Mouse (Mus musculus) kidney, postnatal 14 days (tissue): ENCODE data around the gene Traf1.

Source experiments
- DNase-seq: peaks from one replicate; pipeline ENCODE4 v3.0.0; 2022; ENCODE audit warnings: mixed read lengths

The Traf1 gene

DNA sequence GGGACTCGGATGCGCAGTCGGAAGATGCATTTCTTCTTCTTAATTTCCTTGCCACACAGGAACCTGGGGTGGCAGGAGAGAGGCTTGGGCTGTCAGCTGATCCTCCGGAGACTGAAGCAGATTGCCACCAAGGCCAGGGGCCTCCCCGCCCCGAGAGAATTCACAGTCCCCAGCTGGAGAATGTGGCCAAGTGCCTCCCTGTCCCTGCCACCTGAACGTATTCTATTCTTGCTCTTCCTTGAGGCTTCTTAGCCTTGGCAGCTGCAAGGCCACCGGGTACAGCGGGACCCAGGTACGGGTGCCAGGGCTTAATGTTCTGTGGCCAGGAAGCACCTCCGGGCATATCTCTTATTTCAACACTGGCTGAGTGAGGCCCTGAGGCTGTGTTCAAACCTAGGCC, 61.9 kb downstream of the Traf1 start:
- DNase-seq: no peak

DNA sequence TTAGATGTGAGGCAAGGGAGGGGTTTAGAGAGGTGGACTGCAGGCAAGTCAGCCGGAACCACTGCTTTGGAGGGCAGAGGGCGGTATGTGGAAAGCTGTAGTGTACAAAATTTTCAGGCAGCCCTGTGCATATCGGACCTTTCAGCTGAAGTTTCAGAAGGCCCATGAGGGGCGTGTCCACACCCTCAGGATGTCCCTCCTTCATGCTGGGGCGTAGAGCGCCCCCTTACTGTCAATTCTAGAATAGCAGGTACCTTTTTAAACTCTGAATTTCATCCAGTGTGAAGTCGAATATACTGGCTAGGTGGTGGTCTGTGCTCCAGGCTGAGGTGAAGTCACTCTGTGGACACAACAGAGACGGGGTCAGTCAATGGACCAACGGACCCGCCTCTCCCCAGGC, 63.8 kb downstream of the Traf1 start:
- DNase-seq: peak; percentile 67

DNA sequence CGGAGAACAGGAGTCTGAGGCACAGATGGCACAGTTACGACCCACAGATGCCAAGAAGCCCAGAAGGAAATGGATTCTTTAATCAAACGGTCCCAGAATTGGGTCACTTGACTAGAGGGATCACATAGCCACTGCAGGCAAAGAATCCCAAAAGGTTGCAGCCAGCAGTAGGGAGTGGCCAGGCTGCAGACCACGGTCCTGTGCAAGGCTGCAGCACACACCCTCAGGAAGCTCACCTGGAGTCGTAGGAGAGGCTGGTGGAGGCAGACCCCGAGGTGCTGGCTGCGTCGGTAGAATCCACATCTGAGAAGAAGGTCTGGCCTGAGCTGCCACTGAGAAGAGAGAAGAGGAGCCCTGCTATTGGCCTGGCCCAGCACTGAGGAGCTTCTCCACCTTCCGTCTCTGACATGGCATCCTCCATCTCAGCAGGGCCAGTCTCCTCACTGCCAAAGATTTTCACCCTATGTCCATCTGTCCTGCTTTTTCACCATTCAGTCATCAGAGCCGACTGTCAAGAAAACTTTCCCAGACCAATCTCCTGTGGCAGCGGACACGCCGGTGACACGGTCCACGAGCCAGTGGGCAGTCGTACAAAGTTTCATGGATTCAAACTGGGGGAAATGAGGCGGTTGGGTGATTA, 64.6 kb downstream of the Traf1 start:
- DNase-seq: no peak

DNA sequence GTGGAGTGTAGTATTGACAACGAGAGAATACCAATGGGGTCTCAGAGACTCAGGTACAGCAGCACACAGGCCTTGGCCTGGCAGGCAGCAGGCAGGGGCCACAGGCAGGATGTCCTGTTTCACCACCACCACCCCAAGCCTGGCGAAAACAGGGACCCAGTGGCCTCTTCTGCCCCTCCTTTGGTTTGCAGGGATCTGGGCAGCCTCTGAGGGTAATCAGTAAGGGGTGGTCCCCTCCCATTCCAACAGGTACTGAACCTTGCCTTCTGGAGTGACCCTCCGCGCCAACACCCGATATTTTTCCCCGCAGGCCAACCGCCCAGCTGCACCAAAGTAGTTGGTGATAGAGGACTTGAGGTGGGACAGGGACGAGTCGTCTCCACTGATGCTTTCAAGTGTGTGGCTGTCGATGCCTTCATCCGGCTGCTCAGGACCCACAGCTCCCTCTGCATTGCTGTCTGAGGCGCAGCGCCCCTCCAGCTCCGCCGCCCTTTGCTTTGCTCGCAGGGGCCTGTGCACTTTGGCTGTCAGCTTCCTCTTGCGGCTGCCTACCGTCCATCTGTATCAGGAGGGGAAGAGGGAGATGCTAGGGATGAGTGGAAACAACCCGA, 66.0 kb downstream of the Traf1 start:
- DNase-seq: no peak

DNA sequence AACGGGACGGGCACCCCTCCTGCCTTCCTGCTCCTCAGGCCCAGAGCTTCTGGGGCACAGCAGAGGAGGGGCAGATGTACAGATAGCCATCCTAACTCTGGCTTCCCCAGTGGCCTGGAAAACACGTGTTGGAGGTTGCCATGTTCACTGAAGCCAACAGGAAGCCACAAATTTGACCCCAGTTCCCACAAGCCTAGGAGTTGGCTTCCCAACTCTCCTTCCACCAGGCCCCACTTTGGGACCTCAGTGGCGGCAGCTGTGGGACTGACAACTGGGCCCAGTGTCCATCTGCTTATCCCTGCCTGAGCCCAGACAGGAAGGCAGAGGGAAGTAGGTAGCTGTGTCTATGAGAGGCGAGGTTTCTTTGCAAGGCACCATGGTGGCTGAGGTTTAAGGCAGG, 67.6 kb downstream of the Traf1 start:
- no peak for DNase-seq
